Mouse (Mus musculus): ENCODE measurements around the gene Cox6a2.
"Not testable (repeated sequence)": the region's sequence is repeated elsewhere in the genome, so short reads cannot be mapped to it uniquely, and the experiment has no call there.

The Cox6a2 gene

GRCm38 (mm10) chr7:128231741-128232140 lies 25.6 kb upstream of the Cox6a2 start:
- DNase-seq: no peak

GRCm38 (mm10) chr7:128220936-128221335 lies 14.7 kb upstream of the Cox6a2 start:
- no peak for DNase-seq

- no peak for DNase-seq
These were observed 13.8 kb upstream of the Cox6a2 start for GRCm38 (mm10) chr7:128219952-128220351.

- peak; percentile 14 for DNase-seq
These were observed 3.6 kb upstream of the Cox6a2 start for GRCm38 (mm10) chr7:128209826-128210225.

- peak; percentile 64 for DNase-seq
These were observed 2.0 kb upstream of the Cox6a2 start for GRCm38 (mm10) chr7:128208187-128208586.

- DNase-seq: no peak
These were observed 492 bp downstream of the Cox6a2 start for GRCm38 (mm10) chr7:128205695-128206094.

- no peak for DNase-seq
These were observed 2.0 kb downstream of the Cox6a2 start for GRCm38 (mm10) chr7:128204179-128204578.

GRCm38 (mm10) chr7:128203071-128203470 lies 3.1 kb downstream of the Cox6a2 start:
- no peak for DNase-seq

- no peak for DNase-seq
These were observed 4.6 kb downstream of the Cox6a2 start for GRCm38 (mm10) chr7:128201607-128202006.

GRCm38 (mm10) chr7:128181691-128182090 lies 24.5 kb downstream of the Cox6a2 start:
- no peak for DNase-seq

- no peak for DNase-seq
These were observed 25.6 kb downstream of the Cox6a2 start for GRCm38 (mm10) chr7:128180546-128180945.

GRCm38 (mm10) chr7:128180126-128180525 lies 26.1 kb downstream of the Cox6a2 start:
- DNase-seq: no peak

GRCm38 (mm10) chr7:128178385-128178784 lies 27.8 kb downstream of the Cox6a2 start:
- no peak for DNase-seq

- no peak for DNase-seq
These were observed 36.2 kb downstream of the Cox6a2 start for GRCm38 (mm10) chr7:128169996-128170395.

- no peak for DNase-seq
These were observed 39.8 kb downstream of the Cox6a2 start for GRCm38 (mm10) chr7:128166391-128166790.

GRCm38 (mm10) chr7:128164001-128164400 lies 42.2 kb downstream of the Cox6a2 start:
- DNase-seq: no peak

GRCm38 (mm10) chr7:128158688-128159354 lies 47.4 kb downstream of the Cox6a2 start:
- DNase-seq: not testable (repeated sequence)

Measured in kidney, postnatal 14 days (tissue).